Mouse (Mus musculus) midbrain, embryonic 12.5 days (tissue): ENCODE results near the gene Ssh2. TPM values are rescaled to one million over a fixed set of nuclear protein-coding genes. Genes with fewer than 3 reads are reported as not detected.
"Not testable (repeated sequence)": the region's sequence is repeated elsewhere in the genome, so short reads cannot be mapped to it uniquely, and the experiment has no call there.

Experiments
- ATAC-seq: fragments of 200-750 bp; cut with Nextera tagmentation; 2 replicates; pipeline ENCODE4 v1.8.0; 2017; ENCODE audit warnings: low read depth, moderate TSS enrichment, moderate library complexity; ENCODE audit not compliant: low FRiP score
- H3K27ac ChIP-seq: fragments of 300-500 bp; sonication (generic); replicated peaks from 2 replicates; pipeline ENCODE4 v1.5.1; 2016; ENCODE audit warnings: mild to moderate bottlenecking
- H3K27me3 ChIP-seq: fragments of 300-500 bp; sonication (generic); 2 replicates; pipeline ENCODE4 v1.6.1; 2016; ENCODE audit warnings: mild to moderate bottlenecking
- H3K36me3 ChIP-seq: fragments of 300-500 bp; sonication (generic); 2 replicates; pipeline ENCODE4 v1.6.1; 2016
- H3K4me1 ChIP-seq: fragments of 300-500 bp; sonication (generic); 2 replicates; pipeline ENCODE4 v1.6.1; 2016
- H3K4me2 ChIP-seq: fragments of 300-500 bp; sonication (generic); replicated peaks from 2 replicates; pipeline ENCODE4 v1.6.1; 2016; ENCODE audit warnings: mild to moderate bottlenecking, moderate library complexity
- H3K4me3 ChIP-seq: fragments of 300-500 bp; sonication (generic); 2 replicates; pipeline ENCODE4 v1.5.1; 2016; ENCODE audit warnings: mild to moderate bottlenecking
- H3K9ac ChIP-seq: fragments of 300-500 bp; sonication (generic); replicated peaks from 2 replicates; pipeline ENCODE4 v1.6.1; 2016; ENCODE audit warnings: mild to moderate bottlenecking, moderate library complexity
- H3K9me3 ChIP-seq: fragments of 300-500 bp; sonication (generic); 2 replicates; pipeline ENCODE4 v1.6.1; 2016; ENCODE audit warnings: mild to moderate bottlenecking
- WGBS: fragments of 180-500 bp; shearing (Covaris S2); methylation state at CpG from one replicate; pipeline ENCODE4 v1.1.7; 2016; 5-methylcytosine and 5-hydroxymethylcytosine counted together
- polyA plus RNA-seq: library from polyadenylated mRNA; unstranded; fragments of >200 nt; fragmentation: Nextera tagmentation; extraction: Ambion mirVana; gene quantifications from 2 replicates; pipeline ENCODE4 v1.2.1, GENCODE M21; 2016

Ssh2 gene
- polyA plus RNA-seq, 1 experiment from 2014 or later, result 15.1 TPM

- 76% methylated on average over 3 of the region's 3 CpGs for WGBS
- H3K36me3 ChIP-seq, result no peaks in the 10 kb centered on the region
- H3K9ac ChIP-seq, result no peak overlapping the region
Observed at GRCm38 (mm10) chr11:77385706-77386690, 169.9 kb downstream of the Ssh2 start.

GRCm38 (mm10) chr11:77388197-77388596 lies 172.1 kb downstream of the Ssh2 start:
- not testable (repeated sequence) for H3K4me3 ChIP-seq, H3K4me1 ChIP-seq, H3K27ac ChIP-seq, H3K27me3 ChIP-seq, H3K4me2 ChIP-seq, H3K36me3 ChIP-seq, ATAC-seq, H3K9me3 ChIP-seq, H3K9ac ChIP-seq
- WGBS, result 87% methylated on average over 3 of the region's 3 CpGs

More at GRCm38 (mm10) chr11:77385706-77386690, 169.9 kb downstream of the Ssh2 start:
- Histone ChIP-seq H3K4me1 (no peaks in the 10 kb centered on the region), H3K4me3 (no peak overlapping the region), H3K27me3 (no peaks in the 10 kb centered on the region), H3K9me3 (no peaks in the 10 kb centered on the region), H3K27ac (no peak overlapping the region), H3K4me2 (no peak overlapping the region)
- no peak for ATAC-seq

GRCm38 (mm10) chr11:77395539-77395938 lies 179.5 kb downstream of the Ssh2 start:
- H3K9me3 ChIP-seq, result no peaks in the 10 kb centered on the region
- H3K4me3 ChIP-seq, result no peak overlapping the region
- no peak overlapping the region for H3K27ac ChIP-seq
- no peak for ATAC-seq
- H3K27me3 ChIP-seq, result no peaks in the 10 kb centered on the region
- H3K4me1 ChIP-seq, result no peaks in the 10 kb centered on the region
- no peak overlapping the region for H3K4me2 ChIP-seq
- WGBS, result 97% methylated on average over 2 of the region's 2 CpGs
- H3K36me3 ChIP-seq, result peaks cover 7% of the 10 kb centered on the region
- H3K9ac ChIP-seq, result no peak overlapping the region

- H3K36me3 ChIP-seq, result peaks cover 7% of the 10 kb centered on the region
- H3K4me1 ChIP-seq, result no peaks in the 10 kb centered on the region
- ATAC-seq, result no peak
- H3K27me3 ChIP-seq, result no peaks in the 10 kb centered on the region
- H3K9ac ChIP-seq, result no peak overlapping the region
- H3K4me3 ChIP-seq, result no peak overlapping the region
- no peaks in the 10 kb centered on the region for H3K9me3 ChIP-seq
- no peak overlapping the region for H3K4me2 ChIP-seq
- H3K27ac ChIP-seq, result no peak overlapping the region
- WGBS, result 87% methylated on average over 2 of the region's 2 CpGs
Observed at GRCm38 (mm10) chr11:77402508-77402907, 186.4 kb downstream of the Ssh2 start.

GRCm38 (mm10) chr11:77406329-77406728 lies 190.2 kb downstream of the Ssh2 start:
- Histone ChIP-seq H3K9me3 (no peaks in the 10 kb centered on the region), H3K4me1 (no peaks in the 10 kb centered on the region)

GRCm38 (mm10) chr11:77409879-77410278 lies 193.8 kb downstream of the Ssh2 start:
- no peak overlapping the region for H3K4me2 ChIP-seq
- H3K4me3 ChIP-seq, result no peak overlapping the region
- H3K27me3 ChIP-seq, result no peaks in the 10 kb centered on the region
- no peak for ATAC-seq
- no peaks in the 10 kb centered on the region for H3K4me1 ChIP-seq
- no peak overlapping the region for H3K27ac ChIP-seq
- no peaks in the 10 kb centered on the region for H3K9me3 ChIP-seq
- H3K9ac ChIP-seq, result no peak overlapping the region
- H3K36me3 ChIP-seq, result 0 out of 2 replicates have a peak, but pooled peaks cover 5% of the 10 kb centered on the region
- 90% methylated on average over 6 of the region's 6 CpGs for WGBS

More at GRCm38 (mm10) chr11:77406329-77406728, 190.2 kb downstream of the Ssh2 start:
- Histone ChIP-seq H3K9ac (no peak overlapping the region), H3K27ac (no peak overlapping the region), H3K4me3 (no peak overlapping the region), H3K27me3 (no peaks in the 10 kb centered on the region), H3K36me3 (0 out of 2 replicates have a peak, but pooled peaks cover 5% of the 10 kb centered on the region), H3K4me2 (no peak overlapping the region)
- WGBS, result 70% methylated on average over 2 of the region's 2 CpGs
- ATAC-seq, result no peak

GRCm38 (mm10) chr11:77411284-77411683 lies 195.2 kb downstream of the Ssh2 start:
- Histone ChIP-seq H3K36me3 (0 out of 2 replicates have a peak, but pooled peaks cover 5% of the 10 kb centered on the region), H3K9me3 (no peaks in the 10 kb centered on the region), H3K9ac (no peak overlapping the region), H3K4me3 (no peak overlapping the region), H3K4me2 (no peak overlapping the region), H3K4me1 (no peaks in the 10 kb centered on the region), H3K27me3 (no peaks in the 10 kb centered on the region), H3K27ac (no peak overlapping the region)
- no peak for ATAC-seq

- 89% methylated on average over 2 of the region's 2 CpGs for WGBS
- Histone ChIP-seq H3K9ac (no peak overlapping the region), H3K27ac (no peak overlapping the region), H3K4me3 (no peak overlapping the region), H3K9me3 (no peaks in the 10 kb centered on the region), H3K27me3 (no peaks in the 10 kb centered on the region), H3K4me2 (no peak overlapping the region), H3K4me1 (no peaks in the 10 kb centered on the region), H3K36me3 (no peaks in the 10 kb centered on the region)
- ATAC-seq, result no peak
Observed at GRCm38 (mm10) chr11:77414141-77414839, 198.2 kb downstream of the Ssh2 start.

- ATAC-seq, result no peak
- no peaks in the 10 kb centered on the region for H3K9me3 ChIP-seq
- H3K27ac ChIP-seq, result no peak overlapping the region
- no peak overlapping the region for H3K9ac ChIP-seq
- H3K36me3 ChIP-seq, result peaks cover 4% of the 10 kb centered on the region; the same call in 1 of the 2 replicates
- H3K4me2 ChIP-seq, result no peak overlapping the region
- no peaks in the 10 kb centered on the region for H3K27me3 ChIP-seq
- H3K4me3 ChIP-seq, result no peak overlapping the region
- no peaks in the 10 kb centered on the region for H3K4me1 ChIP-seq
- WGBS, result 80% methylated on average over 4 of the region's 4 CpGs
Observed at GRCm38 (mm10) chr11:77416212-77417000, 200.3 kb downstream of the Ssh2 start.

GRCm38 (mm10) chr11:77418021-77418420 lies 201.9 kb downstream of the Ssh2 start:
- WGBS, result 93% methylated on average over 4 of the region's 4 CpGs

GRCm38 (mm10) chr11:77423175-77423859 lies 207.2 kb downstream of the Ssh2 start:
- Histone ChIP-seq H3K9ac (no peak overlapping the region), H3K9me3 (no peaks in the 10 kb centered on the region), H3K27me3 (no peaks in the 10 kb centered on the region), H3K4me2 (no peak overlapping the region), H3K27ac (no peak overlapping the region), H3K36me3 (peaks cover 26% of the 10 kb centered on the region; the same call in 1 of the 2 replicates), H3K4me1 (no peaks in the 10 kb centered on the region), H3K4me3 (no peak overlapping the region)
- ATAC-seq, result no peak
- WGBS, result 83% methylated on average over 4 of the region's 4 CpGs

More at GRCm38 (mm10) chr11:77418021-77418420, 201.9 kb downstream of the Ssh2 start:
- Histone ChIP-seq H3K27ac (no peak overlapping the region), H3K4me3 (no peak overlapping the region), H3K36me3 (peaks cover 10% of the 10 kb centered on the region; the same call in 1 of the 2 replicates), H3K4me1 (no peaks in the 10 kb centered on the region), H3K4me2 (no peak overlapping the region), H3K27me3 (no peaks in the 10 kb centered on the region), H3K9ac (no peak overlapping the region), H3K9me3 (no peaks in the 10 kb centered on the region)
- no peak for ATAC-seq
